In the genomic region with DNA sequence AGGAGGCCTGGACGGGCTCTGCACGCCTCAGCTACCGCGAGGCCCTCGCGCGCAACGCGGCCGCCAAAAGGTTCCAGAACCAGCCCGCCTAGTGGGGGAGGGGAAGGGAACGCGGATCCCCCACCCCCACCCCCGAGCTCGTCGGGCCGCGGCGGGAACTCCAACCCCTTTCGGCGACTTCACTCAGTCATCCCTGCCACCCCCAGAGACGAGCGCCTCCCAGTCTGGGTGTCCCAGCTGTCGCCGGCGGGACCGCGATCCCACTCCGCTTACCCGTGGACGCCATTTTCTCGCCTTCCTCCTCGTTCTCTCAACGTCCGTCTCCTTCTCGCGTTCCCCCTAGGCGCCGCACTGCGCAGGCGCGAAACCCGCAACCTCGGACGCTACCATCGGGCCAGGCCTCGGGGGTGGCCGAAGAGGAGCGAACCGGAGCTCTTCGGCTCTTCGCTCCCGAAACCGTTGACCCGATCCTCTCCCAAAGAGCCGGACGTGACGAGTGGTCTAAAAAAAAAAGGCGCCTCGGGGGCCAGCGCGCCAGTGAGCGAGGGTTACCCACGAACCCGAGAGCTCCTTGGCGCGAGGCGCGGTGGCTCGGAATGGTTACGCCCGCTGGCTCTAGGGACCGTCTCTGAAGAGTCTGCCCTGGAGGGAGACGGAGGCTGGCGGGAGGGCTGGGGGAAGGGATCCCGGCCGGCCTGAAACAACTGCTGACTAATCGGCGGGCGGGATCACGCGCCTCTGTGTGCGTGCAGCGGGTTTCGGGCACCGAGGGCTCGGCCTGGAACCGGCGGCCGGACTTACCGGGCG, we compare ENCODE assay signal across 8 mouse cellular contexts. TPM values are rescaled to one million over a fixed set of nuclear protein-coding genes. Genes with fewer than 3 reads are reported as not detected.
DNase-seq lines count a peak whose midpoint lies in the region; ATAC-seq lines count a peak whose summit lies in the region.

A gene (plus strand): TSS at position 191 of the 807 bp plus-strand sequence.
A gene (minus strand): TSS at position 531 of the 807 bp plus-strand sequence.

- peak within 1 kb of the TSS; percentile 99 for H3K27ac ChIP-seq in brown adipose tissue, adult 24 weeks (replicated peaks; ENCODE audit: low read depth, low read length)
- H3K27ac ChIP-seq in heart, embryonic 14.5 days (replicated peaks in 1 of 2; ENCODE audit: control insufficient read depth in 1 of 2, insufficient read depth in 1 of 2, low read depth in 2 of 2, low read length in 2 of 2) = peak within 1 kb of the TSS; percentile 95 to 98
- peak within 1 kb of the TSS; percentile 92 for H3K27ac ChIP-seq in liver, embryonic 13.5 days
- peak within 1 kb of the TSS; percentile 98 for H3K27ac ChIP-seq in stomach, embryonic 16.5 days (ENCODE audit: low read length)

- peaks cover 18% of the 10 kb centered on the region for H3K36me3 ChIP-seq in heart, embryonic 14.5 days (ENCODE audit: control insufficient read depth, insufficient read depth, low read length)
- peaks cover 27% of the 10 kb centered on the region for H3K36me3 ChIP-seq in liver, embryonic 13.5 days
- no peaks in the 10 kb centered on the region for H3K36me3 ChIP-seq in stomach, embryonic 16.5 days (ENCODE audit: control insufficient read depth, insufficient read depth, low read length)

- no peaks in the 10 kb centered on the region for H3K27me3 ChIP-seq in heart, embryonic 14.5 days (ENCODE audit: control insufficient read depth, insufficient read depth, low read length)
- no peaks in the 10 kb centered on the region for H3K27me3 ChIP-seq in liver, embryonic 13.5 days
- no peaks in the 10 kb centered on the region for H3K27me3 ChIP-seq in stomach, embryonic 16.5 days (ENCODE audit: control insufficient read depth, insufficient read depth, low read length)

- peak within 1 kb of the TSS; percentile 100 for H3K9ac ChIP-seq in heart, embryonic 14.5 days (ENCODE audit: low read length)
- H3K9ac ChIP-seq in liver, embryonic 13.5 days = peak within 1 kb of the TSS; percentile 98
- H3K9ac ChIP-seq in stomach, embryonic 16.5 days (ENCODE audit: low read length) = peak within 1 kb of the TSS; percentile 100

- H3K4me2 ChIP-seq in heart, embryonic 14.5 days (ENCODE audit: low read length) = peak within 1 kb of the TSS; percentile 94
- H3K4me2 ChIP-seq in liver, embryonic 13.5 days = peak within 1 kb of the TSS; percentile 89
- H3K4me2 ChIP-seq in stomach, embryonic 16.5 days (ENCODE audit: low read depth, low read length) = peak within 1 kb of the TSS; percentile 88

- under 1% methylated on average over 84 of the region's 92 CpGs for WGBS in heart, embryonic 14.5 days
- WGBS in liver, embryonic 13.5 days (ENCODE audit: insufficient replicate concordance) = under 1% methylated on average over 78 of the region's 92 CpGs
- WGBS in stomach, embryonic 16.5 days = under 1% methylated on average over 79 of the region's 92 CpGs

- no peaks in the 10 kb centered on the region for H3K9me3 ChIP-seq in heart, embryonic 14.5 days (ENCODE audit: control insufficient read depth, low read length)
- no peaks in the 10 kb centered on the region for H3K9me3 ChIP-seq in liver, embryonic 13.5 days (replicated peaks)
- H3K9me3 ChIP-seq in stomach, embryonic 16.5 days (replicated peaks; ENCODE audit: control insufficient read depth, low read length) = no peaks in the 10 kb centered on the region

- peak; percentile 88 for ATAC-seq in heart, embryonic 14.5 days (ENCODE audit: insufficient number of reproducible peaks, insufficient read depth, low FRiP score, low read depth)
- peak; percentile 80 for ATAC-seq in liver, embryonic 13.5 days (ENCODE audit: low read depth)
- ATAC-seq in stomach, embryonic 16.5 days (ENCODE audit: insufficient read depth, low FRiP score) = peak; percentile 92

- DNase-seq in CD4-positive, CD25-positive, alpha-beta regulatory T cell, adult 2 months (ENCODE audit: low read depth, low spot score) = peak; percentile 98
- DNase-seq in fibroblast of lung, adult 2 months (ENCODE audit: low read depth) = peak; percentile 72
- DNase-seq in kidney, postnatal 14 days = peak; percentile 98
- peak; percentile 94 for DNase-seq in liver, embryonic 13.5 days
- peak; percentile 99 for DNase-seq in neural tube, embryonic 10.5 days (ENCODE audit: extremely low spot score, low spot score)

- peak within 1 kb of the TSS; percentile 78 for H3K4me3 ChIP-seq in brown adipose tissue, adult 24 weeks (ENCODE audit: insufficient read depth, low read depth, low read length)
- peak within 1 kb of the TSS; percentile 67 to 98 for H3K4me3 ChIP-seq in heart, embryonic 14.5 days (ENCODE audit: control insufficient read depth in 1 of 2, insufficient read depth in 1 of 2, low read depth in 1 of 2, low read length in 2 of 2)
- peak within 1 kb of the TSS; percentile 86 for H3K4me3 ChIP-seq in liver, embryonic 13.5 days (replicated peaks)
- peak within 1 kb of the TSS; percentile 97 for H3K4me3 ChIP-seq in stomach, embryonic 16.5 days (replicated peaks; ENCODE audit: low read length)

- peaks cover 6% of the 10 kb centered on the region for H3K4me1 ChIP-seq in brown adipose tissue, adult 24 weeks (ENCODE audit: control insufficient read depth, insufficient read depth, insufficient read length, low read length)
- peaks cover 11 to 28% of the 10 kb centered on the region in 2 experiments for H3K4me1 ChIP-seq in heart, embryonic 14.5 days (ENCODE audit: control insufficient read depth in 2 of 2, insufficient read depth in 2 of 2, low read length in 2 of 2)
- H3K4me1 ChIP-seq in liver, embryonic 13.5 days (replicated peaks) = peaks cover 70% of the 10 kb centered on the region
- H3K4me1 ChIP-seq in stomach, embryonic 16.5 days (ENCODE audit: control insufficient read depth, insufficient read depth, low read length) = peaks cover 32% of the 10 kb centered on the region

RNA-seq across cellular contexts. Expression of the first gene that starts in this region (rescaled TPM):
- polyA plus RNA-seq in brown adipose tissue, adult 24 weeks (2012; ENCODE audit: insufficient read depth, insufficient read length, missing spikeins) = 14.4 and 18.4 TPM in 2 replicates
- polyA plus RNA-seq in heart, embryonic 14.5 days (2014; fragmentation: Nextera tagmentation; extraction: Ambion mirVana) = 33.5 TPM in 2 replicates
- 11.8 and 14.3 TPM in 2 replicates for polyA plus RNA-seq in liver, embryonic 13.5 days (2015; fragmentation: Nextera tagmentation; extraction: Ambion mirVana)
- polyA plus RNA-seq in stomach, embryonic 16.5 days (2015; fragmentation: Nextera tagmentation; extraction: Ambion mirVana) = 24.8 and 25.2 TPM in 2 replicates

RNA-seq across cellular contexts. Expression of the second gene that starts in this region (rescaled TPM):
- 121 and 140 TPM in 2 replicates for polyA plus RNA-seq in brown adipose tissue, adult 24 weeks (2012; ENCODE audit: insufficient read depth, insufficient read length, missing spikeins)
- 198 and 242 TPM in 2 replicates for polyA plus RNA-seq in heart, embryonic 14.5 days (2014; fragmentation: Nextera tagmentation; extraction: Ambion mirVana)
- polyA plus RNA-seq in liver, embryonic 13.5 days (2015; fragmentation: Nextera tagmentation; extraction: Ambion mirVana) = 312 and 331 TPM in 2 replicates
- 530 and 537 TPM in 2 replicates for polyA plus RNA-seq in stomach, embryonic 16.5 days (2015; fragmentation: Nextera tagmentation; extraction: Ambion mirVana)

Comparison
In these comparisons a context has a peak if more than half of its experiments do, and no peak if none do; other contexts are left out.
1. Peak in every context shown above with its lines: DNase-seq, ATAC-seq, H3K4me3 ChIP-seq and H3K27ac ChIP-seq.